Mouse (Mus musculus): ENCODE results near the gene Pramel7. TPM values are rescaled to one million over a fixed set of nuclear protein-coding genes. Genes with fewer than 3 reads are reported as not detected.

Gene Pramel7
- total RNA-seq, 1 experiment from 2014 or later: not detected

Other genes starting within 250 kb of the Pramel7 start
- gene Olfr1115, start 249.1 kb downstream of the Pramel7 start, total RNA-seq (2017): not detected in 2 replicates
- gene Olfr1116, start 229.6 kb downstream of the Pramel7 start, total RNA-seq (2017): not detected in 2 replicates
- not detected in 2 replicates for gene Olfr1118, start 189.5 kb downstream of the Pramel7 start, total RNA-seq (2017)
- not detected in 2 replicates for gene Olfr1120, start 142.3 kb downstream of the Pramel7 start, total RNA-seq (2017)
- not detected in 2 replicates for gene Olfr1121, start 127.2 kb downstream of the Pramel7 start, total RNA-seq (2017)
- not detected in 2 replicates for gene Olfr1122, start 111.2 kb downstream of the Pramel7 start, total RNA-seq (2017)
- not detected in 2 replicates for gene Olfr1123, start 80.5 kb downstream of the Pramel7 start, total RNA-seq (2017)
- gene Olfr1124, start 66.8 kb downstream of the Pramel7 start, total RNA-seq (2017): not detected in 2 replicates
- gene Olfr1126, start 43.1 kb downstream of the Pramel7 start, total RNA-seq (2017): not detected in 2 replicates
- gene Pramel6, start 9.5 kb upstream of the Pramel7 start, total RNA-seq (2017): not detected in 2 replicates
- not detected in 2 replicates for gene Olfr153, start 34.7 kb upstream of the Pramel7 start, total RNA-seq (2017)
- not detected in 2 replicates for gene Olfr1128, start 48.4 kb upstream of the Pramel7 start, total RNA-seq (2017)
- gene Olfr1129, start 76.8 kb upstream of the Pramel7 start, total RNA-seq (2017): not detected in 2 replicates
- gene Olfr1130, start 109.1 kb upstream of the Pramel7 start, total RNA-seq (2017): not detected in 2 replicates
- gene Olfr1131, start 130.0 kb upstream of the Pramel7 start, total RNA-seq (2017): not detected in 2 replicates
- not detected in 2 replicates for gene Olfr1132, start 140.4 kb upstream of the Pramel7 start, total RNA-seq (2017)
- not detected in 2 replicates for gene Olfr1133, start 150.3 kb upstream of the Pramel7 start, total RNA-seq (2017)
- not detected in 2 replicates for gene Olfr1134, start 161.4 kb upstream of the Pramel7 start, total RNA-seq (2017)
- gene Olfr1135, start 176.6 kb upstream of the Pramel7 start, total RNA-seq (2017): not detected in 2 replicates
- not detected in 2 replicates for gene Olfr1136, start 196.9 kb upstream of the Pramel7 start, total RNA-seq (2017)
- not detected in 2 replicates for gene Olfr1137, start 216.1 kb upstream of the Pramel7 start, total RNA-seq (2017)
- gene Olfr1138, start 242.9 kb upstream of the Pramel7 start, total RNA-seq (2017): not detected in 2 replicates
- gene Olfr1140, start 246.7 kb upstream of the Pramel7 start, total RNA-seq (2017): not detected in 2 replicates

All from hematopoietic stem cell, adult 5-6 weeks (primary cell).